Mouse (Mus musculus) kidney, postnatal 4 days (tissue): ENCODE measurements around the gene Plp1.

ENCODE experiments used
- DNase-seq, 2 experiments: peaks; one replicate each; pipeline ENCODE4 v3.0.0; 2021; ENCODE audit warnings: mixed read lengths in 2 of 2

Plp1 gene

DNA sequence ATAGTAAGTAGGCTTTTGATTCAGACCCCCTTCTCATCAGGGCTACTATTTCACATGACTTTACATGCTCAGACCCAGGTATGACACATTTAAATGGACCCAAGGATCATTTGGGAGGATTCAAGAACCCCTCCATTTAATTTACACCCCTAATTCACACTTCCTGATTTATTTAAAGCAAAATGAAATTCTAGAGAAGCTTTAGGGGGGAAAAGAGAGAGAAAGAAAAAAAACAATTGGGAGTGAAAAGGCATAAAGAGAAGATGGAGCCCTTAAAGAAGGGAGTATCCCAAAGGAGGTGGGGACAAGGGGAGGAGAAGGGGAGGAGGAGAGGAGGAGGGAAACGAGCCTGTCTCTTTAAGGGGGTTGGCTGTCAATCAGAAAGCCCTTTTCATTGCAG lies at the start of gene Plp1:
Gene Plp1 (plus strand): TSS at position 301 of the 400 bp plus-strand sequence.
- no peak for DNase-seq

DNA sequence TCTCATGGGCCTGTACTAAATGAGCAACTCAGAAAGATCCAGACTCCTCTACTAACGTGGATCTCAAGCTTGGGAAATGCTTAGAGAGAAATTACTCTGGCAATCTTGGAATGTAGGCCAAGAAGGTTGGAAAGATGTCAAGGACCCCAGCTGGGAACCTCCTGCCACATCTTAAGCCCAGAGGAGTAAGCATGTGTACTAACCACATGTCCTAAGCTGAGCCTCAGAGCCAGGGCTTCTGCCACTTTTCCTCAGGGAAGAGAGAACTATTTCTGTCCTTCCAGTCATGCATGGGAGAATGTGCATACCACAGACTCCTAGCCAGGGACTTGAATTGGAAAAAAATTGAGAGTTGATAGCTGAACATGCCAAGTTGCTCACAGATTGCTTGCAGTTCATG lies 49.4 kb upstream of the Plp1 start:
- no peak for DNase-seq

DNA sequence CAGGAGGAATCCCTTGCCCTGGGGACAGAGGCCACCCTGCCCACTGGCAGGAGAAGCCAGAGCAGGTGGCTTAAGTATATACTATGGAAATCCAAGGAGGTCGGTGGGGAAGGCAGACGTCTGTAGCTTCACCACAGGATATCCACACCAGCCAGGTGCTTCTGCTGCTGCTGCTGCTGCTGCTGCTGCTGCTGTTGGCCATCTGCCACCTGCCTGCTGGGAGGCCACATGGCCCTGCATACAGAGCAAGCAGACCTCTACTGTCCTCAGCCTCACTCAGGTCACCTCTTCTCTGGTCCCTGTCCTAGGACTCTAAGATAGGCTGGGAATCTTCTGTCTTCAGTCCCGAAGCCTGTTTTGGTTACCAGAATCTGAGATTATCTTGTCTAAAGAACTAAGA lies 44.4 kb upstream of the Plp1 start:
- DNase-seq: no peak

DNA sequence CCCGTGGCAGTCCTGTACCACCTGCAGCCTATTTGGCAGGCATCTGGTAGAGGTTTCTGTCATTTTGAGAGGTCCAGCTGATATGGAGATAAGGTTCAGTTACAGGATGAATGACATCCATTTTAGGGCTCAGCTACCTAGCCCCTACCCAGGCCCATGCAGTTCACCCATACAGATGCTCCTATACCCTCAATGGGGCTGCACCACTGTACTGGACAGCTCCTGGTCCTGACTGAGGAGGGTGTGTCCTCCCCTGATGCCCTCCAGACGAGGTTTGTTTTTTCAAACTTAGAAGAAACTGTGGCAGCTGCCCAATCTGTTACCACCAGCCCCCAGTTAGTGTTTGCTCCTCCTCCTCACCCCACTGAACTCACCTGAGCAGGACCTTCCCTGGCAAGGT lies 43.2 kb upstream of the Plp1 start:
- no peak for DNase-seq

DNA sequence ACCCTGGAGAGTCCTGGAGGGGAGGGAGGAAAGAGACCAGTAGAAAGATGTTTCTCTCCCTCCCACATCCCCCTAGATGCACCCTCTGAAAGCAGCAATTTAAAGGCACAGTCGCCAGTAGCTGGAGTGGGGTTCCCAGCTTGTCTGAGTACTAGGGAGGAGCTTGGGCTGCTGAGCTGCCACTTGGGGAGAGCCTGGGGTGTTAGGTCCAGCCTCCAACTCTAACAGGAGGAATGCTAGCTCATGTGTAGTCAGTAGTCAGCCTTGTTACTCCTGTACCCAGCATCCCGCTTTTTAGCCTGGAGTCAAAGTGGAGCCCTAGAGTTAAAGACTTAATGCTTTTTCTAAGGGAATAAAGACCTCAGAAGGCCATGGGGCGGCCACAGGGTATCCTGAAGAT lies 42.4 kb upstream of the Plp1 start, which contains the start of gene Glra4:
Gene Glra4 (minus strand): TSS at position 101 of the 400 bp plus-strand sequence.
- no peak for DNase-seq

DNA sequence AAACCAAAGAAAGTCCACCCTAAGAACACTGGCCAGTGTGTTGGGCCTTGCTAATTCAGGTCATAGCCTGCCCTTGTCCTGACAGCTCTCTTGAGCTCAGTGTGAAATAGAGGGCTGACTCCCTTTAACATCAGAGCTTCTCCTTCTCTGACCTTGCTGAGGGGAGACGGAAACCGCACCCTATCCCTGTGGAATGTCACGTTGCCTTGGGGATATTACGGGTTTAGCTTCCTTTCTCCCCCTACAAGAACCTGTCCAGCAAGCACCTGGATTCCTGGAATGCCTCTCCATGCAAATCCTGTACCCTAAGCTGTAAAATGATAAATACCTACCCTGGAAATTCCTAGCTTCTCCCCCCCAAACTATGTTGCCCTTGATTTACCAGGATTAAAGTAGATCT lies 33.0 kb upstream of the Plp1 start:
- no peak for DNase-seq

DNA sequence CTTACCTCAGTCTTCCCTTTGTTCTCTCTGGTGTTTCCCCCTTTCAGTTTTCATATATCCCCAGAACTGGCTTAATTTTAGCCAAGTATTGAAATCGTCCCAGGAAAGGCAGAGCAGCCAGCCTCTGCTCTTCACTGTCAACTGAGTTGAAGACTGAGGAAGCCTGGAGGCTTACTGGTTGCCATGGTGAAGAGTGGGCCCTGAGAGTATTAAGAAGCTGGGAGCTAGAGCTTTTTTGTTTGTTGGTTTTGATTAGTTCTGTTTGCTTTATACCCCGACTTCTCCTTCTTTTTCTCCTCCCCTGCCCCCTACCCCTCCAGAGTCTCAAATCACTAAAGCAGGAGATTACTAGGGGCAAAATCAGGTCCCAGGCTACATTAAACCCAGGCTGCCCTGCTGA lies 25.2 kb upstream of the Plp1 start:
- no peak for DNase-seq

DNA sequence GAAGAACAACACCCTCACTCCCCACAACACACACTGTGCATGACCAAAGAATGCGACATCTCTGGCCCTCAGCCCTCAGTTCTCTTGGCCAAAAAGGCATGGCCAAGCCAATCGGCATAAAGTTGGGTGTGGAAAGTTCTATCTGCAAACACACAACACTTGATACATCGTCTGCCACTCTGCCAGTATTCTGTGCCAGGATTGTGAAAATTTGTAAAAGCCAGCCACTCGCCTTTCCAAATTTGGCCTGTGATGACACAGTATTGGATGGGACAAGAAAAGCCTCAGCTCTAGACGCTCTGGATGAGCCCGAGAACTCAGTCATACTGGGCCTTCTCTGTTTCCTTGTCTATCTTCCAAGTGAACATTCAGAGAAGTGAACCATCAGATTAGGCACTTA lies 2.7 kb upstream of the Plp1 start:
- no peak for DNase-seq

DNA sequence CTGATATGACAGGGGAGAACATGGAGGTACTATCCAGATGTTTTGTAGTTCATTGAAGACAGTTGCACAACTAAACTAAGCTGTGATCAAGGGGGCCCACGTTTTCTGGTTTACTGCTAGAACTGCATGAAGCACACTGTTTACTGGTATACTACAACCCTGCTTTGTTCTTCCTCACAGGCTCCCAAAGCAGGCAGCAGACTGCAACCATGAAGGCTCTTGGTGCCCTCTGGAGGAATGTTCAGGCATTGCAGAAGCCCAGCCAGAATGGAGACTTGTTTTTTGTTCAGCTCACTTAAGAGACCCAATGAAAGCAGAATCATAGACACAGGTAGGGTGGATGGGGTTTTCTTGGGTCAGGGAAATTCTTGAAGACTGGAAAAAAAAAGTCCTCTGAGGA lies 2.2 kb upstream of the Plp1 start:
- peak; percentile 80 for DNase-seq

DNA sequence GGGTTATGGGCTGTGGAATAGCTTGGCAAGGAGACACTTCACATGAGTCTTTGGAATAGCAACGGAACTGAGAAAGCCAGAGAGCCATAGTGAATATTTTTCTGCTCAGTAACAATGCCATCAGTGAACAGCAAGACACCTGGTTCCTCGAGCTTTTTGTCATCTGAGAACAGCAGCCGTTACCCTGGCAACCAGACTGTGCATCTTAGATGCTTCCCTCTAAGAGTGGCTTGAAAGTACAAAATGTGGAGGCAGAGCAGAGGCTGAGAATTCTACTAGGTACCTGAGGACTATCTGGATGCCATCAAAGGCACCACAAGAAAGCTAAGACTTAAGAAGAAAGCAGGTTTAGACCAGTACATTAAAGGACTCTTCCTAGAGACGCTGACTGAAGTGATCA lies 2.5 kb downstream of the Plp1 start:
- DNase-seq: no peak

DNA sequence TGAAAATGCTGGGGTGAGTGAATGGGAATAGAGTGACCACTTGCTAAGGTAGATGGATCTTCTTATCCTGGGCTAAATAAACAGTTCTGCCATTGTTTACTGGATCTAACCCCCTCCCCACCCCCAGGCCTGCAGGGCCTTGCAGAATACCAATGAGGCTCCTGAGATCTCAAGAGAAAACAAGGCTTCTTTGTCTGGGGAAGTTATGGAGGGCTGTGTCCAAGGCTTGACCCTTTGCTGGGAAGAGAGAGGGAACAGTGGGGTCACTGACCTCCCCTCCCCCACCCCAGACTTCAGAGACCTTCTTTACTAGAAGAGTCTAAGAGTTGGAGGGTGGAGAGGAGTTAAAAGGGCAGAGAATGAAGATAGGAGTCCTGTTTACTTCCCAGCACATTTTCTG lies 6.1 kb downstream of the Plp1 start:
- no peak for DNase-seq

DNA sequence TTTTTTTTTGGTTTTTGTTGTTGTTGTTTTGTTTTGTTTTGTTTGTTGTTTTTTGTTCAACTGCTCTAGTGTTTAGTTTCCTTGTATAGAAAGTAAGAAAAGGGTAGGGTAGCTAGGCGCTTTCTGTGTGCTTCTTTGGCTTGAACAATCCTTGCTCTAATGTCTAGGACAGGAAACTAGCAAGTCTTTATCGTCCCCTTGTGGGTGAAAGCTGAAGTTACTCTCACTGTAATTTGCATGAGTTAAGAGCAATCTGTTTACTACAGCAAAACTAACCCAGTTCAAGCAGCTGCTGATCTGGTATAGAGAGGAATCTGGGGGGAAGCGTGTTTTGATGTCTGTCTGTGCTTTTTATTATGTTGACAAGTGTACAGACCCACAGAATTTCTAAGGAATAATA lies 27.8 kb downstream of the Plp1 start:
- no peak for DNase-seq

DNA sequence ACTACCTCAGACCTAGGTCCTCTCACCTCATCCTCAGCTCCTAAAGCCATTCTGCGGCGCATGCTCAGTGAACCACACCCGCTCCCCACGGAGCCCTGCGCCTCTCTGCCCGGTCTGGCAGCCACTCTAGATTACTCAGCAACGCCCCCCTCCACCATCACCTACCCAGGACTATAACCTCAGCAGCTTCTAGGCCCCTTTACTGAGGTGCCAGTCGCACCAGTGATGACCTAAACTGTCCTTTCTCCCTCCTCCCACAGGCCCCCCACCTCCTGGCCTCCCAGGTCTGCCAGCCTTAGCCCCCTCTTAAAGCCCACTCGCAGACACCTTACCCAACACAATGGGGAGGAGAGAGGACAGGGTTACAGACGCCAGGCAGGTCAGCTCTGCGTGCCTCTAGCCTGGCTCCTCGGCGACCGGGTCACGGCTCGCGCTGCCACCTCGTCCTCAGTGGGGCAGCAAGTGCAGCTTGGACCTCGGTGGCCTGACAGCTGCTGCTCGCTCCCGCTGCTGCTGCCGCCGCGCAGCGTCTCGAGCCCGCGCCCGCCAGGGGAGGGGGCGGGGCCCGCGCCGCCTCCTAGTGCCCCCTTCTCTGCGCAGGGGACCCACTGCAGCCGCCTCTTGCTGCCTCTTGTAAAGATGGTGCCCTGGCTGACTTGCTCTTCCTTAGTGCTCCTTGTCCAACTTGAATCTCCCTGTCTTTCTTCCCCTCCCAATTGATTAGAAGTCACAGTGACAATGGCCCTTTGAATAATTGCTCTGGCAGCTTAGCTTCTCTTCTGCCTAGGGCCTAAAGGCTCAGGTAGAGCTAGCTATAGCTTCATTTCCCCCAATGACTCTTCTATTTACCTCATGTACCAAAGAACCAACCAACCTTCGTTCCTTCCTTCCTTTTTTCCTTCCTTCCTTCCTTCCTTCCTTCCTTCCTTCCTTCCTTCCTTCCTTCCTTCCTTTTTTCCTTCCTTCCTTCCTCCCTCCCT lies 45.9 kb downstream of the Plp1 start, which contains the start of gene Rab9b:
Gene Rab9b (minus strand): TSS at position 695 of the 980 bp plus-strand sequence.
- DNase-seq: peak; percentile 13 to 19
